Mouse (Mus musculus): Measurements from ENCODE around the gene Slc25a33. TPM values are rescaled to one million over a fixed set of nuclear protein-coding genes. Genes with fewer than 3 reads are reported as not detected.
A peak's percentile ranks its signal among the peaks of the same experiment; 100 is the strongest.
"Not testable (repeated sequence)": the region's sequence is repeated elsewhere in the genome, so short reads cannot be mapped to it uniquely, and the experiment has no call there.

The Slc25a33 gene
- polyA plus RNA-seq, 1 experiment: 13.5 TPM

- DNase-seq (ENCODE audit: low spot score): not testable (repeated sequence)
These were observed 17.5 kb downstream of the Slc25a33 start for GRCm38 (mm10) chr4:149756546-149756945.

- DNase-seq (ENCODE audit: low spot score): no peak
These were observed 21.2 kb downstream of the Slc25a33 start for GRCm38 (mm10) chr4:149752836-149753235.

- DNase-seq (ENCODE audit: low spot score): no peak
These were observed 21.8 kb downstream of the Slc25a33 start for GRCm38 (mm10) chr4:149752124-149752799.

GRCm38 (mm10) chr4:149750671-149751070 lies 23.4 kb downstream of the Slc25a33 start:
- DNase-seq (ENCODE audit: low spot score): no peak

- not testable (repeated sequence) for DNase-seq (ENCODE audit: low spot score)
These were observed 24.4 kb downstream of the Slc25a33 start for GRCm38 (mm10) chr4:149749663-149750015.

GRCm38 (mm10) chr4:149749003-149749662 lies 24.9 kb downstream of the Slc25a33 start:
- DNase-seq (ENCODE audit: low spot score): no peak

- DNase-seq (ENCODE audit: low spot score): no peak
These were observed 30.0 kb downstream of the Slc25a33 start for GRCm38 (mm10) chr4:149744119-149744518.

- no peak for DNase-seq (ENCODE audit: low spot score)
These were observed 32.0 kb downstream of the Slc25a33 start for GRCm38 (mm10) chr4:149742011-149742530.

- no peak for DNase-seq (ENCODE audit: low spot score)
These were observed 33.8 kb downstream of the Slc25a33 start for GRCm38 (mm10) chr4:149740301-149740700.

- DNase-seq (ENCODE audit: low spot score): no peak
These were observed 34.6 kb downstream of the Slc25a33 start for GRCm38 (mm10) chr4:149739478-149739877.

- DNase-seq (ENCODE audit: low spot score): peak; percentile 86
These were observed 36.4 kb downstream of the Slc25a33 start, which contains the start of gene Tmem201 for GRCm38 (mm10) chr4:149737383-149738324. Gene Tmem201, minus strand, starts transcription at chr4:149738044.

GRCm38 (mm10) chr4:149736581-149736980 lies 37.5 kb downstream of the Slc25a33 start:
- DNase-seq (ENCODE audit: low spot score): no peak

GRCm38 (mm10) chr4:149735624-149736250 lies 38.3 kb downstream of the Slc25a33 start:
- no peak for DNase-seq (ENCODE audit: low spot score)

GRCm38 (mm10) chr4:149734730-149735475 lies 39.2 kb downstream of the Slc25a33 start:
- no peak for DNase-seq (ENCODE audit: low spot score)

- DNase-seq (ENCODE audit: low spot score): no peak
These were observed 39.8 kb downstream of the Slc25a33 start for GRCm38 (mm10) chr4:149734246-149734645.

- DNase-seq (ENCODE audit: low spot score): no peak
These were observed 40.3 kb downstream of the Slc25a33 start for GRCm38 (mm10) chr4:149733748-149734147.

GRCm38 (mm10) chr4:149732800-149733199 lies 41.3 kb downstream of the Slc25a33 start:
- no peak for DNase-seq (ENCODE audit: low spot score)

GRCm38 (mm10) chr4:149732313-149732712 lies 41.8 kb downstream of the Slc25a33 start:
- no peak for DNase-seq (ENCODE audit: low spot score)

- DNase-seq (ENCODE audit: low spot score): no peak
These were observed 43.2 kb downstream of the Slc25a33 start for GRCm38 (mm10) chr4:149730827-149731226.

GRCm38 (mm10) chr4:149728810-149729209 lies 45.3 kb downstream of the Slc25a33 start:
- no peak for DNase-seq (ENCODE audit: low spot score)

- DNase-seq (ENCODE audit: low spot score): no peak
These were observed 46.4 kb downstream of the Slc25a33 start for GRCm38 (mm10) chr4:149727636-149728035.
